ENCODE assay signal across 44 mouse cellular contexts in the genomic region with DNA sequence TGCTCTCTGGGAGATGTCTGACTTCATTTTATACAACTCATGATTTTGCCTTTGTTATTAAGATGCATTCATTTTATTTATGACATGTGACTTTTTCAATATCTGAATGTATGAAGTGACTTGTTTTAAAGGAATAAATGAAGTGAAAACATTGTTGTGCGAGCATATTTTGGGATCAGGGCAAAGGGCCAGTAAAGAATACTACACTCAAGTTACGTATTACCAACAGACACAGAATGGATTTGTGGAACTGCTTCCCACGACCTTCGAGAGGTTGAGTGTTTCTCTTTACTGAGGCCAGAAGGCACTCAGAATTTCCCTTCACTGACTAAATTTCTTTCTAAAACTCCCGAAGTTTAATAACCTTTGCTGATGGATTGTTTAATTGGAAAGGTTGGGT. TPM values are rescaled to one million over a fixed set of nuclear protein-coding genes. Genes with fewer than 3 reads are reported as not detected.
"Had no signal": no experiment of that assay in that cellular context is flagged by ENCODE, and none has a peak within 500 bp of the region (broad histone marks: within the 10 kb centered on the region; RNA-seq: fewer than 3 reads in every experiment).

No protein-coding gene starts in this region.

- H3K4me2 ChIP-seq: heart, embryonic 11.5 days; heart, embryonic 12.5 days; heart, embryonic 13.5 days; heart, embryonic 15.5 days; hindbrain, embryonic 12.5 days; hindbrain, embryonic 13.5 days; hindbrain, embryonic 14.5 days; hindbrain, embryonic 15.5 days; intestine, embryonic 15.5 days; kidney, embryonic 15.5 days had no signal

- H3K27ac ChIP-seq: heart, adult 2 months; heart, embryonic 10.5 days; heart, embryonic 13.5 days; heart, embryonic 15.5 days; hindbrain, embryonic 10.5 days; hindbrain, embryonic 12.5 days; hindbrain, embryonic 13.5 days; hindbrain, embryonic 14.5 days; hindbrain, embryonic 15.5 days; hindbrain, postnatal 0 days; intestine, embryonic 15.5 days; kidney, embryonic 15.5 days; kidney, postnatal 0 days; layer of hippocampus, adult 2 months; left cerebral cortex, adult 2 months had no signal

- H3K9me3 ChIP-seq: heart, embryonic 10.5 days; heart, embryonic 12.5 days; heart, embryonic 13.5 days; heart, embryonic 15.5 days; hindbrain, embryonic 10.5 days; hindbrain, embryonic 12.5 days; hindbrain, embryonic 13.5 days; hindbrain, embryonic 15.5 days; intestine, embryonic 15.5 days; kidney, embryonic 15.5 days had no signal

- ATAC-seq: hindbrain, embryonic 16.5 days; hindbrain, postnatal 0 days; inflammation-experienced regulatory T-cells, adult 6 months; intestine, embryonic 15.5 days; intestine, embryonic 16.5 days; intestine, postnatal 0 days had no signal

- H3K27me3 ChIP-seq: heart, embryonic 12.5 days; heart, embryonic 15.5 days; hindbrain, embryonic 12.5 days; hindbrain, embryonic 13.5 days; hindbrain, embryonic 15.5 days; intestine, embryonic 15.5 days; kidney, embryonic 15.5 days had no signal

- H3K4me1 ChIP-seq: heart, embryonic 10.5 days; intestine, embryonic 15.5 days had no signal

- H3K9ac ChIP-seq: heart, embryonic 12.5 days; heart, embryonic 13.5 days; heart, embryonic 15.5 days; hindbrain, embryonic 12.5 days; hindbrain, embryonic 13.5 days; hindbrain, embryonic 14.5 days; hindbrain, embryonic 15.5 days; intestine, embryonic 15.5 days; kidney, embryonic 15.5 days had no signal

- H3K4me3 ChIP-seq: heart, adult 2 months; heart, embryonic 10.5 days; heart, embryonic 12.5 days; heart, embryonic 13.5 days; heart, embryonic 15.5 days; hindbrain, embryonic 10.5 days; hindbrain, embryonic 12.5 days; hindbrain, embryonic 13.5 days; hindbrain, embryonic 15.5 days; intestine, embryonic 15.5 days; kidney, embryonic 15.5 days; layer of hippocampus, adult 2 months; left cerebral cortex, adult 2 months had no signal

- DNase-seq: heart, adult 2 months; heart, postnatal 10 days; heart, postnatal 14 days; heart, postnatal 36 days; heart, postnatal 4 days; kidney, adult 11 months; kidney, postnatal 10 days; kidney, postnatal 14 days; kidney, postnatal 25 days; kidney, postnatal 4 days; layer of hippocampus, adult 9-11 months; layer of hippocampus, postnatal 36 days had no signal

RNA-seq across cellular contexts. Expression of a gene that starts 8.6 kb away (rescaled TPM):
- total RNA-seq: heart, adult 8-10 months; heart, postnatal 10 days; heart, postnatal 14 days; heart, postnatal 4 days; hematopoietic stem cell, adult 5-6 weeks; hindbrain, postnatal 0 days; layer of hippocampus, adult 18-20 months; layer of hippocampus, adult 2 months; layer of hippocampus, postnatal 10 days; layer of hippocampus, postnatal 36 days; left cerebral cortex, adult 18-20 months; left cerebral cortex, adult 2 months had no signal
- polyA plus RNA-seq: heart, embryonic 10.5 days; heart, embryonic 11.5 days; heart, embryonic 12.5 days; heart, embryonic 13.5 days; heart, embryonic 14.5 days; heart, embryonic 15.5 days; heart, embryonic 16.5 days; heart, postnatal 0 days; hindbrain, embryonic 10.5 days; hindbrain, embryonic 11.5 days; hindbrain, embryonic 14.5 days; hindbrain, embryonic 15.5 days; hindbrain, embryonic 16.5 days; hindbrain, postnatal 0 days; inflammation-experienced regulatory T-cells, adult 6 months; intestine, embryonic 14.5 days; intestine, embryonic 15.5 days; kidney, embryonic 15.5 days; kidney, embryonic 16.5 days; kidney, postnatal 0 days; large intestine, adult 2 months had no signal
